Mouse (Mus musculus): ENCODE measurements around the gene Xpnpep3.

Gene Xpnpep3

DNA sequence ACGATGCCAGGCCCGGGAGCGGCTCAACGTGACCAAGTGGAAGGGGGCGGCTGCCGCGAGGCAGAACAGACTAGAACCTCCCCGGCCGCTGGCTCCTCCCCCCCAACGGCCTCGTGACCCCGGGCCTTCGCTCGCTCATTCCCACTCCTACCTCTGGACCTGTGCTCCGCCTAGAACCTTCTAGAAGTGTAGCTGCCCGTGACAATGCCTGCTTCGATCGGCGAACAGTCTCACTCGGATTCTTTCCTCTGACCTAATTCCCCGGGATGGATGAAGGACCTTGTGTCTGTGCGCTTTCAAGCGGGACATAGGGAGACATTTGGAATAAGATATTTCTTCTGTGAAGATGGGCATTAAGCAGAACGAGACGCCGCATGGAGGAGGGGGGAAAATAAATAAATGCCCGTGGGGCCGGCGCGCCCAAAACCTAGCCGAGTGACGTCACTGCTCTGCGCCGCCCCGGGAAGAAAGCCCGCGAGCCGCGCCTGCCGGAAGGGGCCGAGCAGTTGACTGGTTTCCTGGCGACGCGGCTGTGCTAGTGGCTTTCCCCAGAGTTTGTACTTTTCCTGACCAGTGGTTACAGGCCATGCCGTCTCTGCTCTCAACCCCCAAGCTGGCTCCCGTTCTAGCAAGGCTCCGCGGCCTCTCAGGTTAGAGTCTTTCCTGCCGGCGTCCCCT is at the start of gene Xpnpep3, which contains the start of gene St13:
Xpnpep3 (plus strand) TSS at position 501 of the 678 bp plus-strand sequence.
St13 (minus strand) TSS at position 440 of the 678 bp plus-strand sequence.
- DNase-seq (ENCODE audit: low read depth, low spot score) = peak; percentile 89

DNA sequence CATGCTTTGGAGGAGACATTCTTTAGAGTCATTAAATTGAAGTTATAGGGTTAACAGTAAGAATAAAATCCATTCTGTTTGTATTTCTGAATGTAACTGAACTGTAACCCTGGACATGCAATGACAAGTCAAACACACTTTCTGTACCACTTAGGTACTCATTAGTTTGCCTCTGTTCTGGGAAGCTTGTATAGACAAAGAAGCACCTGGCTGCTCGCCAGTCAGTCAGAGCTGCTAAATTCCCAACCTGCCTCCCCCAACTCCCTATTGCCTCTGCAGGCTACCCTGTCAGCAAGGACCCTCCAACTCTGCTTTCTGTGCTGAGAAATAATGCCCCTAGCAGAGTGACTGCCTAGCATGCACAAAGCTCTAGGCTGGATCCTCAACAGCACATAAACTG is 49.5 kb upstream of the Xpnpep3 start:
- DNase-seq (ENCODE audit: low read depth, low spot score) = no peak

DNA sequence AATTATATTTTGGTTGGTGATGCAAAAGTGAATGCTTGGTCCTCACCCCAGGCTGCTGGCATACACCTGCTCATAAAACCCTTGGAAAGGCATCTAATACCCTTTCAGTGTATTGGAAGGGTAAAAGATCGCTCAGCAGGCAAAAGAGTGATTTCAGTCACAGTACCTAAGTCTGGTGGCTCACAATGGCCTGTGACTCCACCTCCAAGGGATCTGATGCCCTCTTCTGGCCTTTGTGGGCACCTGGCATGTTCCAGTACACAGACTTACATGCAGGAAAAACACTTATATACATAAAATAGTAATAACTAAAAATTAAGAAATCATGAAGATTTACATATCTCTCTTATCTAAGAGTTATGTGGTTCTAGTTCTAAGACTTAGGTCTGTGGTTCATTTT is 47.3 kb upstream of the Xpnpep3 start:
- no peak for DNase-seq (ENCODE audit: low read depth, low spot score)

DNA sequence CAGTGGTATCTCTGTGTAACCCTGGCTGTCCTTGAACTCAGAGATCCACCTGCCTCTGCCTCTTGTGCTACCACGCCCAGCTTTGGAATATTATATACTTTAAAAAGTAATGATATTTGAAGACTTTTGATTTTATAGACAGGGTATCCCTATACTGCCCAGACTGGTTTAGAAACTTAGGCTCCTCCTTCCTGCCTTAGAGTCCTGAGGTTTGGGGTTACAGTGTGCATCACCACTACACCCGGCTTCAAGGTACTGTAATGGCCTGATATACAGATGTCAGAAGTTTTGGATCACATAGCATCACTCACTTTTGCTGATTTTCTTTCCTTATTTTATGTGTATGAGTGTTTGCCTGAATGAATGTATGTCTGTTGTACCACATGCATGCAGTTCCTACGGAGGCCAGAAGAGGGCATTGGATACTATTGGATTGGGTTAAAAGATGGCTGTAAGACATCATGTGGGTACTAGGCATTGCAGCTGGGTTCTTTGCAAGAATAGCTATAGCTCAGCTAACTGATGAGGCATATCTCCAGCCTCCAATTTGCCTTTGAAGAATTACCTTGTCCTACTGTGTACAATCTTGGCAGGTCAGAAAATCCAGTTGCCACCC is 44.7 kb upstream of the Xpnpep3 start:
- no peak for DNase-seq (ENCODE audit: low read depth, low spot score)

DNA sequence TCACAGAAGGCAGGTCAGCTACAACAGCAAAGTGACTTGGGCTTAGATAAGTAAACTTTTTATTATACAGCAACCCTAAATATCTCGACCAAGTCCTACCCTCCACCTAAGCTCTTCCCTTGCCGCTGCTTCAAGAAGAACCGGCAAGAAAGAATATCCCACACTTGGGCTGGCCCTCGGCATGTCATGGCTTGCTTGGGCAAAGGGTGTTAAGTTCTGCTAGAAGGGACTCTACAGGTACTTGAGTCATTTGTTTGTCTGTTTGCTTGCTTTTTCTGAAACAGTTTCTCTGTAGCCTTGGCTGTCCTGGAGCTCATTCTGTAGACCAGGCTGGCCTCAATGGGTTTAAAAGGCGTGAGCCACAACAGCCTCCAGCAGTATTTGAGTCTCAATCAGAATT is 43.0 kb upstream of the Xpnpep3 start:
- DNase-seq (ENCODE audit: low read depth, low spot score) = no peak

DNA sequence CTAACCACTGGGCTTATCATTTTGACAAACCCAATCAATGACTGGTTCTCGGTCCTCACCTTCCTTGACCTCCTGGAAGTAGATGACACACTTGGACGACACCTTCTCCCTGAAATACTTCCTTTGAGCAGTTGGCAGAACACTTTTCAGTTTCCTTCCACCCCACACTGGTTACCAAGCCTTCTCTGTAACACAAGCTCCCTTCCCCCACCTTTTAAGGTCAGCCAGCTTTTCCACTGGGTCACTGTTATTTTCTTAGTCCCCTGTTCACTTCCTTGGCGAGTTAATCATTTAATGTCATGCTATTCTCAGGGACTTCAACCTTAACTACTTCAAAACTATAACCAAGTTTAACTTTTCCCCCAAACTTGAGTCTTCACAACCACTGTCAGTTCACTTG is 41.0 kb upstream of the Xpnpep3 start:
- DNase-seq (ENCODE audit: low read depth, low spot score) = no peak

DNA sequence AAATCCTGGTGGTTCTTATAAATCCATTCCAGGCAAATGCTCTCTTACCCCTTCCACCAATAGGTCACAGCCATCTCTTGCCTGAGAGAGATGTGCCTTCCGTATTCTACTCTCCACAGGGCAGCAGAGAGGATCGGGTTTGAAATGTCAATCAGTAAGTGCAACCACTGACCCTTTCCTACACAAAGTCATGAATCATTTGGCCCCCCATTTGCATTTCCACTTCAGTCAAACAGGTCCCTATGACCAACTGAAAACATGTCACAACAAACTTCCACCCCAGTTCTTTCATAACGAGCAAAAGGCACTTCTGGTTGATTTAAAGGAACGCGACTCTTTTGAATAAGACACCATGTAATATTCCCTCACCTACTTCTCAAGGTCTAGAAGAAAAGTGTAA is 40.5 kb upstream of the Xpnpep3 start:
- no peak for DNase-seq (ENCODE audit: low read depth, low spot score)

DNA sequence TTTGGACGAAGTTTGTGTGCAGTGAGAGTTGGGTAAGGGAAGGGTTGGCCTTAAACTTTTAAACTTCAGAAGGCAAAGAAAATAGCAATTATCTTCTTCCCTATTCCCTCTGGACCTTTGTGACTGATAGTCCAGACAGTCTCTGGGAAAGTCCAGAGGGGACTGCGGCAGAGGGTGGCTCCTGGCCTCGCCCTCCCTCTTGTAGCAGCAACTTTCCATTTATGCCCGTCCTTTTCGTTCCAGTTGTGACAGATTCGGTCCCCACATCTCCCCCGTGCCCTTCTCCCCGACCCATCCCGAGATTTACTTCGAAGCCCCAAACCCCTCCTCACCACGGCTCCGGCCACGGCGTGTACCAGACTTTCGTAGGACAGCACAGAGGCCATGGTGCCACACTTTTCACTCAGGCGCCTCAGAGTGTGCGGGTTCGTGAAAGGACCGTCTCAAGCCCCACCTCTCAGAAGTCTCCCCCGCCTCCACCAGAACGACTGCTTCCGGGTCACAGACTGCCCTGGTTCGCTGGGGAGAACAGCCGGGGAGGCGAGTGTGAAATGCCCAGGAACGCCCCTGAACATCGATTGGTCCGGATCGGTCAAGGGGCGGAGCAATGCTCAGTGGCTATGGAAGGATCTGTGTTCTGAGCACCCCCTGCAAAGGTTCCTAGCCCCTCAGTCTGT is 39.5 kb upstream of the Xpnpep3 start, which contains the start of gene Slc25a17:
Slc25a17 (minus strand) TSS at position 468 of the 677 bp plus-strand sequence.
- DNase-seq (ENCODE audit: low read depth, low spot score) = peak; percentile 88

DNA sequence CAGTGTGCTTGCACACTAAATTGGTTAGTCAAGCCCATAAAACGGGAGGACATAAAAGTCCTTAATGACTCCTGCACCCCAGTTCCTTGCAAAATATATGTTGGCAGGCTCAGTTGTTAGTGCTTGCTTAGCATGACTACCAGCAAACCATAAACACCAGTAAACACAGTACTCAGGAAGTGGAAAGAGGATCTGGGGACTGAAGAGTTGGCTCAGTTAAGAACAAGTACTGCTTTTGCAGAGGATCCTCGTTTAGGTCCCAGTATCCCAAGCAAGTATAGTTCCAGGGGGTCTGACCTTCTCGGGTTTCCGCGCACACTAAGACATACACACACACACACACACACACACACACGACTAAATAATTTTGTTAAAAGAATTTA is 38.9 kb upstream of the Xpnpep3 start:
- DNase-seq (ENCODE audit: low read depth, low spot score) = no peak

DNA sequence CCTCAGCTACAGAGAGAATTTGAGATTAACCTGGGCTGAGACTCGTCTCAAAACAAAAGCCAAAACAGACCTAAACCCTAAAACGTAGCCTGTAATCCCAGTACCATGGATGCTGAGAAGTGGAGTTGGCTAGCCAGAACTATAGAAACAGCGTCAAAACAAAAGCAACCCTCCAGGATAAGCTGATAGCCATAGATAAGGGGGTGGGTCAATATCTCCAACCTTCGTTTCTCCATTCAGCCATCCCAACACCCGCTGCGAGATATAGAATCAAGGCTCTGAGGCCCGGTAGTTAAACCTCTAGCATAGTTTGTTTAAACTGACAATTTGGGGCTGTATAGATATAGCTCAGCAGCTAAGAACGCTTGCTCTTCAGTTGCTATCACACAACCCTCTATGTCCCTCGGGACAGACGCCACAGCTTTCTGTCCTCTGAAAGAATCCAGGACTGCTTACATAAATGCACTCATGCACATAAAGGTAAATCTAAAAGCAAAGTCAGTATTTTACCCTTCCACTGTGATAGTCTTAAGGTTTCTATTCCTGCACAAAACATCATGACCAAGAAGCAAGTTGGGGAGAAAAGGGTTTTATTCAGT is 38.4 kb upstream of the Xpnpep3 start:
- no peak for DNase-seq (ENCODE audit: low read depth, low spot score)

DNA sequence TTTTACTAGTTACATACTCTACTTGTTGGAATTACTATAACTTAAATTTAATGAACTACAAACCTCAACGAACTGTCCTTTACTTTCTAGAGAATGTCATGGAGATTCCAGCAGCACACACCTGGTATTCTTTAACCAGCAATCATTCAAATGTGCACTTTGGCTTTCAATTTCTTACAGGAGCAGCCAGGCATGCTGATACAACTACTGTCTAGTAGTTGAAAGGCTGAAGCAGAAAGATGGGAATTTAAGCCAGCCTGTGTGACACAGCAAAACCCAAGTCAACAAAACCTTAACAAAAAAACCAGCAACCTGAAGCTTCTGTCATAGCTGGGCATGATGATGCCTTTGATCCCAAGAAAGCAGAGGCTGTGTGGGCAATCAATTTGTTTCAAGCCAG is 37.4 kb upstream of the Xpnpep3 start:
- DNase-seq (ENCODE audit: low read depth, low spot score) = no peak

DNA sequence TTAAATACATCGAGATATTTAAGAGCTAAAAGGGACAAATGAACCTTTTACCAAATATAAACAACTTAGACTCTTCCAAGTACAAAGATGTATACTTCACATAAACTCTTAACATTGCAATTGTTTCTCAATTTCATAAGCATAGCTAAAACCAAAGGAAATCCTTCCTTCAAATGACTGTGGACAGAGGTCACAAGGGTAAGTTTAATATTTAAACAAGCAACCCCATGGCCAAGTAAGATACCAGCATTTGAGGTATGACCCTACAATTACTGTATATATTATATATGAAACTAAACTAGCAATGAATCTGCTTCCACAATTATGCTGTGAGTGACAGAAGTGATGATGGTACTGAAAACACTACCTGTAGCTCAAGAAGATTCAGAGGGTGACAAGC is 35.7 kb upstream of the Xpnpep3 start:
- DNase-seq (ENCODE audit: low read depth, low spot score) = no peak

DNA sequence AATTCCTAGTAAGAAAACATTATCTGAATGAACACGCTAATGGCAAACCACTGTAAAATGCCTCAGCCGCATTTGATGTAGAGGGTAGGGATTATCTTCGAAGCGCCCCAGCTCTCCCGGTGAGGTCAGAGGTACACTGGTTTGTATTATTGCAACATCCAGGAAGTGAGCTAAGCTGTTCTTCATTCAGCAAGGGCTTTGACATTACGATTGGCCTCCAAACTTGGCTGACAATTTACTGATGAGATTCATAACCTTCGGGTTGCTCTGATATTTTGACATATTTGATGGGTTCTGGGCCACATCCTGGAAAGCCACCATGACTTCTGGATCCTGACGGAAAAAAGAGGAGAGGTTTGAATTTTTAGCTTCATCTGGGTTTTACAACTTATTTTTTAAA is 34.7 kb upstream of the Xpnpep3 start:
- no peak for DNase-seq (ENCODE audit: low read depth, low spot score)

DNA sequence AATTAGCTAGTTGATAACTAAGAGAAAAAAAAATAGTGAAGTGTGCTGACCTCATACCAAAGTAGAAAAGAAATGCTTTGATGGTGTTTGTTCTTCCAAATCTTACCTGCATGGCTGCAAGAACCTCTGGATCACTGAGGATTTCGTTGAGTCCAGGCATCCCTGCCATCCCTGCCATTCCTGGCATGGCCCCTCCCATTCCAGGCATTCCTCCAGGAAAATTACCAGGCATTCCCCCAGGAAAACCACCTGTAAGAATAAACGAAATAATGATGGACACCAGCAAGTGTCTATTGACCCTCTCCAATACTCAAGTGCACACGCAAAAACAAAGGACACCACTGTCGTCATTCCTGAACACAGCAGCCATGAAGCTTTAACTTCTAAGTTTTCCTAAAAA is 33.7 kb upstream of the Xpnpep3 start:
- DNase-seq (ENCODE audit: low read depth, low spot score) = no peak

DNA sequence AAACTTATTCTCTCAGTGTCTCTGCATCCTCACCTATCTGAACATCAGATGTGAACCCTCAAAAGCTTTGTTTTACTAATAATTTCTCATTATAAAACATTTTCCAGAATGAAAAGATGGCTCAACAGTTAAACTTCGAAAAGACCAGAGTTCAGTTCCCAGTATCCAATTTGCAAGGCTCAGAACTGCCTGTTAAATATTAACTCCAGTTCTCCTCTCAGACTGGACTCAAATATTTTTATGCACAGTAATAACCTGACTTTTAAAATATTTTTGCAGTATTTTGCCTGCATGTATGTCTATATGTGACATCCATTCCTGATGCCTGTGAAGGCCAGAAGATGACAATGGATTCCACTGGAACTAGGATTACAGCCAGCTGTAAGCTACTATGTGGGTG is 31.3 kb upstream of the Xpnpep3 start:
- no peak for DNase-seq (ENCODE audit: low read depth, low spot score)

DNA sequence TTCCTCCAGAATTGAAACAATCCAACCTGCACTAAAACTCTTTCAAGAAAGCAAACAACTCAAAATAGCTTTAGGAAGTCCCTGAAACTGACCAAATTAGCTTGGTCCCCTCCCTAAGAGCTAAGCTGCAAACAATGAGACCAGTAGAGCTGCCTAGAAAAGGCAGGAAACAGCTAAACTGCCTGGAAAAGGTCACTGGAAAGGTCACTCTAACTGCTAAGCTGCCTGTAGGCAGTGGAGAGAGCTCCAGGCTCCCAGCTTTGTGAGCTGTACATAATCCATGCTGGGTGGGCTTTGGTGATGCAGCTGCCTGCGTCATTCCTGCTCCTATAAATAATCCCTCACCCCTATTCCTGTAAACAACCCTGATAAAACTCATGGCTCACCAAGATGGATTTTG is 29.6 kb upstream of the Xpnpep3 start:
- DNase-seq (ENCODE audit: low read depth, low spot score) = no peak

DNA sequence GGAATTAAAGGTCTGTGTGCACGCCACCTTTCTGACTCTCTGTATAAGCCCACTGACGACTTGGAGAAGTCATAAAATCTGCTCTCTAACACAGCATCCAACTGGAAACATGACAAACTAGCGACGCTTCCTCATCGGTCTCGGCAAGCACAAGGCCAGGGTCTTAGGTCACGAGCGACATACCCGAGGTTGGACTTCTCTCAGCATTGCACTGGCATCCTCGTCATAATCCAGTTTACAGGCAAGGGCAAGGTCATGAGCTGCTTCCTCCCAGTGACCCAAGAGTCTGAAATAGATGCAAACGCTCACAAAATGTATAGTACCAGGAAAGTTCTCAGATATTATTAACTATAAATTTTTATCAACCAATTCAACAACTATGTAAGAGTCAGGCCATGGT is 25.3 kb upstream of the Xpnpep3 start:
- no peak for DNase-seq (ENCODE audit: low read depth, low spot score)

DNA sequence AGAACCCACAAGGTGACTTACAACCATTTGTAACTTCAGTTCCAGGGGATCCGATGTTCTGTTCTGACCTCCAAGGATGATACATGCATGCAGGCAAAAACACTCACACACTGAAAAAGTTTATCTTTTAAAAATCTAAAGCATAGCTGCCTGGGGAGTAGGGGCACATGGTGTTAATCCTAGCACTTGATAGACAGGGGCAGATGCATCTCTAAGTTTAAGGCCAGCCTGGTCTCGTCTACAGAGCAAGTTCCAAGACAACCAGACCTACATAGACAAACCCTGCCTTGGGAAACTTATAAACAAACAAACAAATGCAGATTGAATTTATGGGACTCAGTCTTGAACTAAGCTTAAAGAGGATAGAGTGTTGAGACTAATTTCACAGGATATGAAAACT is 21.1 kb upstream of the Xpnpep3 start:
- DNase-seq (ENCODE audit: low read depth, low spot score) = no peak

DNA sequence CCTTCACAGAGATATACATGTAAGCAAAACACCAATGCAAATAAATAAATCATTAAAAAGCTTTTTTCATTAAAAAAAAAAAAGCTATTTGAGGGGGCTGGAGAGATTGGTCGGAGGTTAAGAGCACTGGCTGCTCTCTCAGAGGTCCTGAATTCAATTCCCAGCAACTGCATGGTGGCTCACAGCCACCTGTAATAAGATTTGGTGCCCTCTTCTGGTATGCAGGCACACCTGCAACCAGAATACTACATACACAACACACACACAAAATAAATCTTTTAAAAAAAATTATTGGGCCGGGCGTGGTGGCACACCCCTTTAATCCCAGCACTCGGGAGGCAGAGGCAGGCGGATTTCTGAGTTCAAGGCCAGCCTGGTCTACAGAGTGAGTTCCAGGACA is 13.6 kb upstream of the Xpnpep3 start:
- DNase-seq (ENCODE audit: low read depth, low spot score) = no peak

DNA sequence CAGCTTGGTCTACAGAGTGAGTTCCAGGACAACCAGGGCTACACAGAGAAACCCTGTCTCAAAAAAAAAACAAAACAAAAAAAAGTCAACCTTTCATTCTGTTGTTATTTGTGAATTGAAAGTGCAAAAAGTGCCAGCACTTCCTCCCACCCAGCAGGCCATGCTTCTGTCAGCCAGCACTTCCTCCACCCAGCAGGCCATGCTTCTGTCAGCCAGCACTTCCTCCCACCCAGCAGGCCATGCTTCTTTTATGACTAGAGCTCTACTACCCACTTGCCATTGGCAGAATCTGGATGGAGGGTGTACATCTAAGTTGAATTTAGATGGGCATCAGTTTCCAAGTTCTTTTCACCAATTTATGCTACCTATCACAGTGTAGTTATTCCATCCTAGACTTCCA is 6.9 kb upstream of the Xpnpep3 start:
- no peak for DNase-seq (ENCODE audit: low read depth, low spot score)

DNA sequence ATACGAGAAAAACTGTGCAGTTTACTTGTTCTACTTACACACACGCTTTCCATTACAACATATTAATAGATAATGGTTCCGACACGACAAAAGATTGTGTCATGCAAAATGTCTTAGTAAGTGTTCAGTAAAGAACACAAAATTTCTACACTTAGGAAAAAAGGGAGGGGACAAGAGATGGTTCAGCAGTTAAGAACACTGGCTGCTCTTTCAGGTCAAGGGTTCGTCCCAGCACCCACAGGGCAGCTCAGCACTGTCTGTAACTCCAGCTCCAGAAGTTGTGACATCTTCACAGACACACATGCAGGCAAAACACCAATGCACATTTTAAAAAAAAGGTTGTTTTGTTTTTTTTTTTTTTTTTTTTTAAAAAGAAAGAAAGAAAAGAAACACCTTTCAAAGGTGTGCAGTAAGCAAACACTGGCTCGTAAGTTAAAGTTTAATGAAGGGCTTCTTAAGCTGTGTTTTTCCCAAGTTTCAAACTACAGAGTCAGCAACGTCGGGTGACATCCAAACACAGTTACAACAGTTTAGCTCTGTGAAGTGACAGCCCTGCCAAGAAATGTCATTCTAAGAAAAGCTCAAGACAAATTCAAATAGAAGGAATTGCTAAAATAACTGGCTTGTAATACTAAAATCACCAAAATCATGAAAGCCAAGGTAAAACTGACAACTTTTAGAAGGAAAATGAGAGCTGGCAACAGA is 5.6 kb upstream of the Xpnpep3 start:
- no peak for DNase-seq (ENCODE audit: low read depth, low spot score)

DNA sequence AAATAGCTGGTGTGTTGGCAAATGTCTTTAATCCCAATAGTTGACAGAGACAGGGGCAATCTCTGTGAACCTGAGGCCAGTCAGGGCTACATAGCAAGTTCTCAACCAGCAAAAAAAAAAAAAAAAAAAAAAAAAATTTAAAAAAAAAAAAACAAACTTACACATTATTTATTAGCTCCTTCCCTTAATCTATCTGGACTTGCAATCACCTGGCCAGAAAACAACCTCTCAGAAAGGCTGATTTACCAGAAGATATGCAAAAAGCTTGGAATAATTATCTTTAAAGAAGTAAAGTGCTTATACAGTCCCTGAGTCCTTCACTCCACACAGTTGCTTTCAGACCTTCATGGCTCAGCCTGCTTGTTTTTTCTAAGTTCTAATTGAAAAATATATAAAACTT is 1.7 kb upstream of the Xpnpep3 start:
- no peak for DNase-seq (ENCODE audit: low read depth, low spot score)
